Mouse (Mus musculus) kidney, adult 11 months (tissue): Measurements from ENCODE around the gene Slc22a3.
A peak's percentile ranks its signal among the peaks of the same experiment; 100 is the strongest.

Experiments
- DNase-seq: peaks from one replicate; pipeline ENCODE4 v3.0.0; 2022

Gene Slc22a3

GRCm38 (mm10) chr17:12396163-12396677, 111.3 kb downstream of the Slc22a3 start:
- no peak for DNase-seq

- DNase-seq, result peak; percentile 61
Measured at GRCm38 (mm10) chr17:12388239-12388638, 119.3 kb downstream of the Slc22a3 start.

GRCm38 (mm10) chr17:12387781-12388180, 119.7 kb downstream of the Slc22a3 start:
- no peak for DNase-seq

- DNase-seq, result peak; percentile 33
Measured at GRCm38 (mm10) chr17:12385049-12385794, 122.3 kb downstream of the Slc22a3 start.

GRCm38 (mm10) chr17:12382531-12382930, 125.0 kb downstream of the Slc22a3 start:
- DNase-seq, result no peak

GRCm38 (mm10) chr17:12381579-12381978, 125.9 kb downstream of the Slc22a3 start:
- no peak for DNase-seq

GRCm38 (mm10) chr17:12380287-12380686, 127.2 kb downstream of the Slc22a3 start:
- no peak for DNase-seq

- no peak for DNase-seq
Measured at GRCm38 (mm10) chr17:12377981-12378705, 129.4 kb downstream of the Slc22a3 start, which contains the start of gene Plg. Gene Plg, plus strand, starts transcription at chr17:12378608.

- DNase-seq, result no peak
Measured at GRCm38 (mm10) chr17:12373601-12374144, 133.8 kb downstream of the Slc22a3 start.

GRCm38 (mm10) chr17:12372021-12372420, 135.5 kb downstream of the Slc22a3 start:
- peak; percentile 54 for DNase-seq

GRCm38 (mm10) chr17:12371310-12371925, 136.1 kb downstream of the Slc22a3 start:
- no peak for DNase-seq

- no peak for DNase-seq
Measured at GRCm38 (mm10) chr17:12370289-12370688, 137.2 kb downstream of the Slc22a3 start.

GRCm38 (mm10) chr17:12369393-12369792, 138.1 kb downstream of the Slc22a3 start:
- DNase-seq, result no peak
